Mouse (Mus musculus): ENCODE results near the gene Nrxn2.

DNA sequence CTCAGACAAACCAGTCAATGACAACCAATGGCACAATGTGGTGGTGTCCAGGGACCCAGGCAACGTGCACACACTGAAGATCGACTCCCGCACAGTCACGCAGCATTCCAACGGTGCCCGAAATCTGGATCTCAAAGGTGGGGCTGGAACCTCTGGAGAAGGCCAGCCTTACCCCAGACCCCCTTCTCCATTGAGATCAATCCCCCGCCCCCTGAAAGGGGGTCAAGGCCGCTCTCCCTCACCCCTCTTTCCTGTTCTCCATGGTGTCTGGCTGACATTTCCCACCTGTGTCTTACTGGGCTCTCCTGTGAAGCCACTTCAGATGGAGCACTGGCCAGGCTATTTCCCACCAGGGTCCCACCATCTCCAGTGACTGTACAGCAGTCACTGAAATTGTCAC lies 73.0 kb downstream of the Nrxn2 start:
- TF ChIP-seq CTCF (IDR thresholded peaks at IDR 0.05; ENCODE audit: low read depth, low read length) (no peak), POLR2A (IDR thresholded peaks at IDR 0.05; ENCODE audit: insufficient read depth, low read length) (no peak)

Data from ES-Bruce4 (cell line).